Mouse (Mus musculus) cerebellum, postnatal 4 days (tissue): ENCODE results near the gene Tnip1.

Experiments
- DNase-seq, 2 experiments: peaks; one replicate each; pipeline ENCODE4 v3.0.0; 2022; ENCODE audit warnings: low spot score in 2 of 2, mixed read lengths in 1 of 2

Tnip1 gene

GRCm38 (mm10) chr11:54962810-54963209 lies at the start of gene Tnip1:
Gene Tnip1 (minus strand): TSS chr11:54962917.
- no peak for DNase-seq

- DNase-seq = no peak
These were observed 48.7 kb upstream of the Tnip1 start for GRCm38 (mm10) chr11:55011440-55011839.

DNA sequence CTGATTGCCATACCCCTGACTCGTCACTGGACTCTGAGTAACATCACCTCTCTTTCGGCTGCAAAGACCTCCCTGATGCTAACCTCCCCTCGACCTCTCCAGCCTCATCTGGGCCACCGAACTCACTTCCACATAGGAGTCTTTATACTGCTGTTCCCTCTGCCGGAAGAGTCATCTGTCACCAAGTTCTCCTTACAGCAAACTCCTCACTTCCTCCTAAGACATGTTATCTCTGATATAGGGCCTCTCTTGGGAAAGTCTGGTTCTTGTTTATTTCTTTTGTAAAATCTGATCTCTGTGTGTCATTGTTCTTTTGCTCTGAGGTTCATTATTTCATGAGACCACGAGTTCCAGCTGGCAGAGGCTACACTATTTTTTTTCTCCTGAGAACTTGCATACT lies 45.5 kb upstream of the Tnip1 start:
- DNase-seq = no peak

DNA sequence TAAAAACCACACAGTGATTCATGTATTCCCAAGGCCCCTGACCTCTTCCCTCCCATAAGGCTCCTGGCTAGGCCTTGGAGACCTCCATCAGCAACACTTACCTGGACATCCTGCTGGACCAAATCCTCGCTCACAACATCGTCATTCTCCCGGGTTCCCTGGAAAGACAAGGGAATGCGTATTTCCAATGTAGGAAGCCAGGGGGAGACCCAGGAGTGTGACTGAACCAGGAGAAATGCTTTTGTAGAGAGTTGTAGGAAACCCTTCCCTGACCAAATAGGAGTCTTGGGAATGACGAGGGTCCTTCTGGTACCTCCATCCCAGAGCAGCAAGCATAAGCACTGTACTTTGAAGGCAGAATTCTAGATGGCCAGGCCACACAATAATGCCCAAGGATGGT lies 43.0 kb upstream of the Tnip1 start:
- DNase-seq = no peak

GRCm38 (mm10) chr11:55004970-55005502 lies 42.3 kb upstream of the Tnip1 start:
- no peak for DNase-seq

GRCm38 (mm10) chr11:54998708-54999107 lies 36.0 kb upstream of the Tnip1 start:
- no peak for DNase-seq

DNA sequence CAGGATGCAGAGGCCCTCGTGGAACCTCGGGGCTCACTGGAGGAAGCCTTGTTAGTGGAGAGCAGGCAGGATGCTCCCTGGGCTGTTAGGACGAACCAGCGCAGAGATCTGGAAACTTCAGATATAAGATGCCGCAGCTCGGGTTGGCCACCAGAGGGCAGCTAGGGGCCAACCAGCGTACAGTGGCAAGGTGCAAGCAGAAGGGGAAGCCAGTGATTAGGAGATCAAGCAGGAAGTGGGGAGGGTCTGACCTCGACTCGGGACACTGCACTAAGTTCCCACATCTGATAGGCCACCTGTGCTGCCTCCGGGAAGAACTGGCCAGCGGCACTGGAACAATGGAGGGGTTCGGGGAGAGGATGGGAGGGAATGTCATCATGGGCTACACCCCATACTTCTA lies 35.6 kb upstream of the Tnip1 start:
- DNase-seq = peak in 1 of 2 experiments; percentile 69

- no peak for DNase-seq
These were observed 33.5 kb upstream of the Tnip1 start for GRCm38 (mm10) chr11:54996176-54996575.

- DNase-seq = no peak
These were observed 27.2 kb upstream of the Tnip1 start for GRCm38 (mm10) chr11:54989920-54990319.

- no peak for DNase-seq
These were observed 26.1 kb upstream of the Tnip1 start for GRCm38 (mm10) chr11:54988754-54989349.

- DNase-seq = peak in 1 of 2 experiments; percentile 35
These were observed 25.3 kb upstream of the Tnip1 start for GRCm38 (mm10) chr11:54987974-54988373.

GRCm38 (mm10) chr11:54985086-54985485 lies 22.4 kb upstream of the Tnip1 start:
- no peak for DNase-seq

DNA sequence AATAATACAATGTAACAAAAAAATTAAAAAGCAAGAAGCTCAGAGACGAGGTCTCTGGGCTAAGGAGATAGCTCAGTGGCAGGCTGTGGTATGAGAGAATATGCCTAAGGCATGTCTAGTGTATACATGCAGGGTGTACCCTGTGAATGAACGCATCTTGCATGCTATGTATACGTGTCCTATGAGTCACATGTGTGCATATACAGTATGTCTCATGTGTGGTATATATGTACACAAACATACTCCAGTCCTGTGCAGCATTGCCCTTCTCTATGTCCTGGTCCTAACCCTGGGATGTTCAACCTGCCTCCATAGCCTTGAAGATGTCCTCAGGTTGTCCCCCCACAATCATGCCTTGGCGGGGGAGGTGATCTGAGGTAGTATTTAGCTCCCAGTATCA lies 21.9 kb upstream of the Tnip1 start:
- no peak for DNase-seq

DNA sequence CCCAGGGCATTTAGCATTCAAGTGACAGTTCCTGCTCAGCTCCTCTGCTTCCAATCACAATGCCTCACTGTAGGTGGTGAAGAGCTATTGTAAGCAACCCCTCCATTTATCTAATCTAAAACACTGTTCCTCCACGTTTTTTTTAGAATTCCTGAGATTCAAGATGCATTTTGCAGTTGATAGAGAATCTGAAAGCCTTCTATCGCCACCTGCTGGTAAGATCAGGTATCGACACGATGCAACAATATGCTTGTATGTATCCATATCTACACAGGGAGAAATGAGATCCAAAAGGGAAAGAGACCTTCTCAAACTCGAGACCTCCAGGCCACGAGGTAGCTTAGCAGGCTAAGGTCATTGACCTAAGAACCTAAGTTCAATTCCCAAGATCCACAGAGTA lies 21.4 kb upstream of the Tnip1 start:
- peak; percentile 85 to 86 for DNase-seq

- no peak for DNase-seq
These were observed 19.8 kb upstream of the Tnip1 start for GRCm38 (mm10) chr11:54982520-54982919.

DNA sequence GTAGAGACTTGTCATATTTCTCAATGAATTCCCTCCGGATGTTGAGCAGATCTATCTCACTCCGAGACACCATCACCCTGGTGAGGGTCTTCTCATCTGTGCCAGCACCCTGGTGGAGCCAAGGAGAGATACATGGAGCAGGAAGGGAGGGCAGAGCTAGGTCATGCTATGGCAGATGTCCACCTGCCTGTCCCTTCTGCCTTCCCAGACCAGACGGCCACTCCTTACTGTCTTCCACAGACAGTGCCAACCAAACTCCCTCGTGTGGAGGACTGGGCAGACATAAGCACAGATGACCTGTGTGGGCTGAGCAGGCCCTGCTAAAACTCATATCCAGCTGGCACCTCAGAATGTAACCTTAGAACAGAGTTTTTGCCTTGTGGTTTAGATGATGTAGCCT lies 18.9 kb upstream of the Tnip1 start:
- no peak for DNase-seq

DNA sequence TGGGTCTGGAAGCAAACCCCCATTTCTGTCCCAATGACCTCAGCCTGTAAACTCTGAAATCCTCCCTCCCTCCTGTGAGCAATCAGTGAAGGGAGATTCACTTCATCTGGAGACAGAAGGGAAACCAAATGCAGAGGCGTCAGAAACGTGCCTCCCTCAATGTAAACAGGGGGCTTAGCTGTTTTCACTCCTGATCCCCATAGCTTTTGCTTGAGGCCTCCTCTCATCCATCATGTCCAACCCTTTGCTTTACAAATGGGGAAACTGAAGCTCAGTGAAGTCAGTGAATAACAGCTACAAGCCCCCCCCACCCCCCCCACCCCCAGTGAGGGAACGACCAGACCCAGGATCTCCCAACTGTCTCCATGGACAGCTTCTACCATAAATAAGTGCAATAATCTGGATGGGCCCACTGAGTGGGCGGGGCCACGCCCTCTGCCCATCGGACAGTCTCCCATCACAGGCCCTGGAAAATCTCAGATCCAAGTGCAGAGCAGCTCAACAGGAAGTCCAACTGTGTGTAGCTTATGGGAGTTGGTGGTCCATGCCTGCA lies 14.7 kb upstream of the Tnip1 start:
- no peak for DNase-seq

GRCm38 (mm10) chr11:54976351-54976750 lies 13.6 kb upstream of the Tnip1 start:
- no peak for DNase-seq

DNA sequence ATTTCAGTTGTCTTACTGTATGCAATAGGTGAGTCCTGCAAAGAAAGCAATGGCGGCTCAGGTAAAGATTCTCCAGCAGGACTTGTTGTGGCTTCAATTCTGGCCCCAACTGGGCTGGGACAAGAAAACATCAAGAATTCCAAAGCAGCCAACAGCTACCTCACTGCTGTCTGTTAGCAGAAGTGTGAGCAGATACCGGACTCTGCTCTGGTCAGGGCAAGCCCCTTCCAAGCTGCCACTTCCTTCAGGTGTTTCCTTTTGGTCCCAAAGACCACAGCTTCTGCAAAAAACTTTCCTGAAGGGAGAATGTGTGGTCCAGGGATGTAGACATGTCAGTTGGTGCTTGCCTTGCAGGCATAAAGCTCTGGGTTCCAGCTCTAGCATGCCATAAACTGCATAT lies 13.0 kb upstream of the Tnip1 start:
- DNase-seq = no peak

DNA sequence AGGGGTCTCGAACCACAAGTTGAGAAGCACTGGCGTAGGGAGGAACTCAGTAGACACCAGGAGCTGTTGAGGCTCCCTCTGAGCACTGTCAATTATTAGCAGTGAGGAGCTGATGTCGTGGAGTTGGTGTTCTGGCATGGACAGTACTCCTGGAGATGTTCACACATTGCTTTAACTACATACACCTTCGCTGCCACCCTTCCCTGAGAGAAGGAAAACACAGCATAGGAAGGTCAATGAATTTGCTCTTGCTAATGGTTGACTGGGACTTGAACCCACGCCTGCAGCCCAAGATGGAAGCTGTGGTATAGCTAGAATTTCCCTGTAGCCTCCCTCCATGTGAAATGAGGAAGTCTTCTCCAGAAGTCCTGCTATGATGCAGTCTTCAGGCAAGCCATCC lies 12.6 kb upstream of the Tnip1 start:
- no peak for DNase-seq

DNA sequence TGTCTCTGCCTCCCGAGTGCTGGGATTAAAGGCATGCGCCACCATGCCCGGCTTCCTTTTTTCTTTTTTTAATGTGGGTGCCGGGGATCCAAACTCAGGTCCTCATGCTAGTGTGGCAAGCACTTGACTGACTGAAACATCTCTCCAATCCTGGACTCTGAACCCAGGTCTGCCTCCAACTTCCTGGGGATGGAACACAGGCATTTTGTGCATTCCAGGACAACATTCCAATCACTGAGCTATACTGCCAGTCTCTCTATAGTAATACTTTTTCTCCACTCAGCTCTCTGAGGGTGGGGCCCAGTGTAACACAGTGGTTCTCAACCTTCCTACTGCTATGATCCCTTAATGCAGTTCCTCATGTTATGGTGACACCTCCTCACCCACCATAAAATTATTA lies 11.9 kb upstream of the Tnip1 start:
- DNase-seq = no peak

- DNase-seq = peak in 1 of 2 experiments; percentile 65
These were observed 10.9 kb upstream of the Tnip1 start for GRCm38 (mm10) chr11:54973481-54974212.

- no peak for DNase-seq
These were observed 10.1 kb upstream of the Tnip1 start for GRCm38 (mm10) chr11:54972789-54973188.
